8 mouse cellular contexts compared by ENCODE assay signal in the genomic region with DNA sequence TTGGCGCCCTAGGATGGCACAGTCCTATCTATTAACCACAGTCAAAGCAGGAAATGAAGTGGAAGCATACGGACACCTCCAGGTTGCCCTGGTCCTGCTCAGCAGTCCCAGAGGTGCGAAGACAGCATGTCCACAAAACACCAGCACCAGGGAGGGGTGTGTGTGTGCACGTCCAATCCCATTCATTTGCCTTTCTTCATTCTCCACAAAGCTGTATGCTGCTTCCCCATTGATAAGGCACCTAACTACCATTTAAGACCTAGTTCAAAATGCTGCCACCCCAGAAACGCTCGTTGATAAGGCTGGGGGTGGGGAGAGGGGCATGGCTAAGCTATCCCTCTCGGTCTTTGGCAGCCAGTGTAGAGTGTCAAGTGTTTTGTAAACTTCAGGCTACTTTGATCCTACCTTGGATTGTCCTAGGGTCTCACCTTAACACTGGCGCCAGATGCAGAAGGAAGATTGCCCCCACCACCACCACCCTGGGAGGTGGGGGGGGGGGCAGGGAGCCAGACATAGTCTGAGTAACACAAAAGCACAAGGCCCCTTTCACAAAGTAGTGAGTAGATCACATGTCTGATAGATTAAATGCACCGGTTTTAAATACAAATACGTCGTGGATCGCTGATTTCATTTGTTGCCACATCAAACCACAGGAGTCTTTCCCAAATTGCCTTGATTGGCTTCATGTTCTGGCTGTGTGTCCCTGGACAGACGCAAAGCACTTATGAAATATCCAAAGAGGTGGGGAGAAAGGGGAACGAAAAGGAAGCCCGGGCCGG. TPM values are rescaled to one million over a fixed set of nuclear protein-coding genes. Genes with fewer than 3 reads are reported as not detected.
DNase-seq lines count a peak whose midpoint lies in the region; ATAC-seq lines count a peak whose summit lies in the region.

No protein-coding gene starts in this region.

- no peaks in the 10 kb centered on the region for H3K27me3 ChIP-seq in limb, embryonic 12.5 days
- H3K27me3 ChIP-seq in neural tube, embryonic 11.5 days (ENCODE audit: control insufficient read depth, insufficient read depth, low read length) = no peaks in the 10 kb centered on the region

- H3K36me3 ChIP-seq in limb, embryonic 12.5 days = peaks cover 2% of the 10 kb centered on the region; the same call in 1 of the 2 replicates
- H3K36me3 ChIP-seq in neural tube, embryonic 11.5 days (ENCODE audit: control insufficient read depth, insufficient read depth, low read length) = no peaks in the 10 kb centered on the region

- H3K4me1 ChIP-seq in limb, embryonic 12.5 days (replicated peaks) = peaks cover 25% of the 10 kb centered on the region
- peaks cover 6% of the 10 kb centered on the region; the same call in 1 of the 2 replicates for H3K4me1 ChIP-seq in neural tube, embryonic 11.5 days (ENCODE audit: control insufficient read depth, insufficient read depth, low read length)

- peak overlapping the region; percentile 94 for H3K9ac ChIP-seq in limb, embryonic 12.5 days (replicated peaks)
- peak overlapping the region; percentile 80 for H3K9ac ChIP-seq in neural tube, embryonic 11.5 days (ENCODE audit: low read length)

- peak overlapping the region; percentile 76 for H3K4me2 ChIP-seq in limb, embryonic 12.5 days
- H3K4me2 ChIP-seq in neural tube, embryonic 11.5 days (ENCODE audit: low read depth) = peak overlapping the region; percentile 93

- 18% methylated on average over 16 of the region's 16 CpGs for WGBS in limb, embryonic 12.5 days
- 27% methylated on average over 16 of the region's 16 CpGs for WGBS in neural tube, embryonic 11.5 days

- peak; percentile 36 for DNase-seq in kidney, adult 18-20 months
- no peak for DNase-seq in kidney, postnatal 14 days
- DNase-seq in MEL-GATA-1-ER (ENCODE audit: extremely low read depth, low read depth) = peak; percentile 98
- peak; percentile 54 for DNase-seq in fibroblast of lung, adult 2 months (ENCODE audit: low read depth)
- peak; percentile 20 for DNase-seq in neural tube, embryonic 11.5 days (ENCODE audit: low spot score)
- DNase-seq in yolk sac, embryonic 10.5 days (ENCODE audit: low spot score) = no peak
- no peak for DNase-seq in thymus, postnatal 14 days

- no peak for ATAC-seq in limb, embryonic 12.5 days (ENCODE audit: insufficient number of reproducible peaks, insufficient read depth, low FRiP score, low TSS enrichment, low read depth)
- no peak for ATAC-seq in neural tube, embryonic 11.5 days (ENCODE audit: insufficient read depth, low FRiP score, low TSS enrichment)

- H3K9me3 ChIP-seq in limb, embryonic 12.5 days = no peaks in the 10 kb centered on the region
- no peaks in the 10 kb centered on the region for H3K9me3 ChIP-seq in neural tube, embryonic 11.5 days (ENCODE audit: control insufficient read depth, low read length)

- H3K27ac ChIP-seq in limb, embryonic 12.5 days = peak overlapping the region; percentile 94
- H3K27ac ChIP-seq in neural tube, embryonic 11.5 days (ENCODE audit: low read depth, low read length) = no peak overlapping the region

- H3K4me3 ChIP-seq in limb, embryonic 12.5 days (replicated peaks) = peak overlapping the region; percentile 86
- peak overlapping the region; percentile 87 for H3K4me3 ChIP-seq in neural tube, embryonic 11.5 days (ENCODE audit: low read depth, low read length)

RNA-seq across cellular contexts. Expression of gene Pitpnc1, which starts 2.1 kb away (rescaled TPM):
- 31.9 and 34.9 TPM in 2 replicates for polyA plus RNA-seq in limb, embryonic 12.5 days (2016; fragmentation: Nextera tagmentation; extraction: Ambion mirVana)
- 35.0 and 38.1 TPM in 2 replicates for polyA plus RNA-seq in neural tube, embryonic 11.5 days (2014; fragmentation: Nextera tagmentation; extraction: Ambion mirVana)

RNA-seq across cellular contexts. Expression of gene Psmd12, which starts 10.8 kb away (rescaled TPM):
- 186 and 196 TPM in 2 replicates for polyA plus RNA-seq in limb, embryonic 12.5 days (2016; fragmentation: Nextera tagmentation; extraction: Ambion mirVana)
- polyA plus RNA-seq in neural tube, embryonic 11.5 days (2014; fragmentation: Nextera tagmentation; extraction: Ambion mirVana) = 228 and 232 TPM in 2 replicates

Comparison
In these comparisons a context has a peak if more than half of its experiments do, and no peak if none do; other contexts are left out.
1. DNase-seq: peak in kidney, adult 18-20 months (single experiment), MEL-GATA-1-ER (single experiment), fibroblast of lung, adult 2 months (single experiment) and neural tube, embryonic 11.5 days (single experiment); none in kidney, postnatal 14 days (single experiment), yolk sac, embryonic 10.5 days (single experiment) and thymus, postnatal 14 days (single experiment).